Mouse (Mus musculus) embryonic stem cell, embryonic (primary cell): ENCODE measurements around the gene App.

Source experiments
- CTCF ChIA-PET, 4 experiments: fragments of 300-600 bp in 2 of 4; fragments of 350-600 bp in 2 of 4; sonication (Branson Sonifier 250); formaldehyde crosslinking; loops; one replicate each; lab custom pipeline; 2022; ENCODE audit warnings: inconsistent platforms in 2 of 4; lab: Charles Lee
- POLR2A ChIA-PET, 4 experiments: fragments of 300-600 bp in 2 of 4; fragments of 350-600 bp in 2 of 4; sonication (Branson Sonifier 250); formaldehyde crosslinking; loops; one replicate each; lab custom pipeline; 2022; ENCODE audit warnings: antibody characterized with exemption in 4 of 4, inconsistent platforms in 1 of 4; lab: Charles Lee

Gene App

DNA sequence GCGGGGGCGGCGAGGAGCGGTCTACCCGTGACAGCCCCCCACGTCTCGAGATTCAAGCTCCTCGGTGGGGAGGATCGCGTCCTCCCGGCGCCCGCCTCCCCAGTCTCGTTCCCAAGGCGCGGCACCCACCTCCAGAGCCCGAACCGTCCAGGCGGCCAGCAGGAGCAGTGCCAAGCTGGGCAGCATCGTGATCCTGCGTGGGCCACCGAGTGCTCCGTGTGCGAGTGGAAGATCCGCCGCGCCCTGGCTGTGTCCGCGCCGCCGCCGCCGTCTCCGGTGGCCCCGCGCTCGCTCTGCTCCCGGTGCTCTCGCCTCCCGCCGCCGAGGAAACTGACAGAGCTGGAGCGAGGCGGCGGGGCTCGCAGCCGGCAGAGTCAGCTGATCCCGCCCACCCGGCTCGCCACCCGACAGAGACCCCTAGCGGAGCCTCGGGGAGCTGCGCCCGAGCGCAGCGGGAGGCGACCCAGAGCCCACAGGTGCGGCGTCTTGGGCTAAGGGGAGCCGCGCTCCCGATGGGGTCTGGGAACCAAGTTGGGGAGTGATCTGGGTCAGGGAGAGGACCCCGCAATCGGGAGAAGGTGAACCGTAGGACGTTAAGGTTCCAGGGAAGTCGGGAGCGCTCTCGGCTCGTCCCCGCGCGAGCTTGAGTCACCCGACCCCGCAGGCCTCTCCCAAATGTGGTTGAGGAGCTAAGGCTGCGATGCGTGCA, at the start of gene App:
App (minus strand) TSS at position 394 of the 709 bp plus-strand sequence.
- CTCF ChIA-PET, result interaction anchor here (0.6 to 1.7 kb wide), 13 partner anchors 10 to 799 kb away, joined by 3 to 6 read pairs (median 3); no protein-coding TSS in a partner anchor
- POLR2A ChIA-PET, result interaction anchor here (0.6 to 2.9 kb wide), 24 partner anchors 10 to 549 kb away, joined by 3 to 14 read pairs (median 3); partner anchors contain the start of gene Mrpl39 (in 1 of the 4)

DNA sequence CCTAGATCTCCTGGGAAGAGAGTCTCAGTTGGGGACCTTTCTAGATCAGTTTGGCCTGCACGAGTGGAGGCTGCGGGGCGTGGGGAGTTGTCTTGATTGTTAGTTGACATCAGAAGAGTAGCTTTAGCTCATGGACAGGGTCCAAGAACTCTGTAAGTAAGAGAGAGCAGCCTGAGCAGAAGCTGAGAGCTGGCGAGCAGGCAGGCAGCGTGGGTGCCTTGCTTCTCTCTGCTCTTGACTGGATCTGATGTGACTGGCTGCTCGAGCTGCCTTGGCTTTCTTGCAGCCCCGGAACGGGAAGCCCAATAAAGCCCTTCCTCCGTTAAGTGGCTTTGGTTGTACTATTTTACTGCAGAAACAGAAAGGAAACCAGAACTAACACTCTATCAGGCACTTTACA, 42.3 kb upstream of the App start:
- POLR2A ChIA-PET, result no interaction called here
- CTCF ChIA-PET, result no interaction called here

DNA sequence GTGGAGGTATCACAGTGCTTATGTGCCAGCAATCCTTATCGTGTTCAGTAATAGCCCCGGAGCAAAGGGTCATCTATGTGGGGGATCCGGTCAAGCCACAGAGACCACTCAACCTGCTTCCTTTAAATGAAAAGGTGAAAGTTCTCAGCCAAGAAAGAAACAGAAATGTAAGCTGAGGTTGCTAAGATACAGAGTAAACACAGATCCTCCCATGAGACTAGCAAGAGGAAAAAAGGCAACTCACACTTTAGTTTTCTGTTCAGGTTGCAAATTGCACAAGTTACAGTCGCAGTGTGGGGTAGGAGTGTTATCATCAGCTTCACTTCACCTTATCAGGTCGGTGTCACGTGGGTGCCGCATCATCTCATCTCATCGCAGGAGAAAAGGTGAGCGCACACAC, 41.6 kb upstream of the App start:
- POLR2A ChIA-PET, result no interaction called here
- CTCF ChIA-PET, result interaction anchor here in 1 of 4 experiments (0.6 kb wide), 1 partner anchor 585 kb away, joined by 3 read pairs; no protein-coding TSS in a partner anchor

DNA sequence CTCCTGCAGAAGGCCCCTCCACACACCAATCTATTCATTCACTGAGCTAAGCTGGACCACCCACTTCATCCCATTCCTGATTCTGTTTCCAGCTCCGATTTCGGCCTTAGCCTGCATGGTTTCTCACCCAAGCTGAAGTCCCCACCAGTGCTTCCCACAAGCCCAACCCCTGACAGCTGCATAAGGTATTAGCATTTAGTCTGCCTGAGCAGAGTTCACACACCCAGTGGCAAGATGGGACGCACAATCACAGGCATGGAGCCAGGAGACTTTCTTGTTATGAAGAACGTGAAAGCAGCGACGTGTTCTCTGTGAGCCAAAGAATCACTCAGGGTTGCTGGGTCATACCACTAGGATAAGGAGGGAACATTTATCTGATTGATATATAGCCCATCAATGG, 22.1 kb upstream of the App start:
- ChIA-PET POLR2A (interaction anchor here in 2 of 4 experiments (0.9 to 1.2 kb wide), 2 partner anchors 19 to 23 kb away, joined by 3 read pairs; no protein-coding TSS in a partner anchor), CTCF (no interaction called here)

DNA sequence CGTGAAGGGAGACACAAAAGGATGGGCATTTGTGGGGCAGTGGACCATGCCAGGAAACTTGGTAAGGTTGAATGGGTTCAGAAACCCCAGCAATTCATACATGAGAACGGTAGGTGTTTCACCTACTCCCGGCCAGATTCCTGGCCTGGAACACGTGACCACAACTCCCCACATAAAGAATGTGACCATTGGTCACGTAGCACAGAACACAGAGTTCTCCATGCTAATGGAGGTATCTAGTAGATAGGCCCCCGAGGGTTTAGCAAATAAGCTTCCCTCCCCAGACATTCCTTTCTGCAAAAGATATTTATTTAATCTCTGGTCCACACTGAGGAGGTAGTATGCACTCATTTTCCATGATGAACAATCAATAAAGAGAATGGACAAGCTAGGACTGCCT, 21.6 kb upstream of the App start:
- CTCF ChIA-PET, result no interaction called here
- POLR2A ChIA-PET, result interaction anchor here in 1 of 4 experiments (1.2 kb wide), 1 partner anchor 19 kb away, joined by 3 read pairs; no protein-coding TSS in a partner anchor

DNA sequence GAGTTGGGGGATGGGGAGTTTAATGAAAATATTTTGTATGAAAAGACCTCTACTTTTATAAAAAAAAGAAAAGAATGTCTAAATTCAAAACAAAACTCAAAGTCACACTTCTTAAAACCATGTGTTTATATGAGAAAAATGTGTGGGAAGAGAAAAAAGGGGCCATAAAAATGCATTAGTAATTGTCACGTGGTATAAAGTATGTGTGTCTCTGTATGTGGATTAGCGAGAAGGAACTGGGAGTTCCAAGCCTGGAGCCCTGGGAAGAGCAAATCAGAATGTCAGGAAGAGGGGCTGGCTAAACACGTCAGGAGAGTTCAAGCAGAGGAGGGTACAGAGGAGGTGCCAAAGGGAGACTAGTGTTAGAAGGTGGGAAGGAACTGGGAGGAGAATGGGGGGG, 7.9 kb upstream of the App start:
- CTCF ChIA-PET, result no interaction called here
- POLR2A ChIA-PET, result interaction anchor here in 1 of 4 experiments (0.6 kb wide), 1 partner anchor 33 kb away, joined by 4 read pairs; no protein-coding TSS in a partner anchor

DNA sequence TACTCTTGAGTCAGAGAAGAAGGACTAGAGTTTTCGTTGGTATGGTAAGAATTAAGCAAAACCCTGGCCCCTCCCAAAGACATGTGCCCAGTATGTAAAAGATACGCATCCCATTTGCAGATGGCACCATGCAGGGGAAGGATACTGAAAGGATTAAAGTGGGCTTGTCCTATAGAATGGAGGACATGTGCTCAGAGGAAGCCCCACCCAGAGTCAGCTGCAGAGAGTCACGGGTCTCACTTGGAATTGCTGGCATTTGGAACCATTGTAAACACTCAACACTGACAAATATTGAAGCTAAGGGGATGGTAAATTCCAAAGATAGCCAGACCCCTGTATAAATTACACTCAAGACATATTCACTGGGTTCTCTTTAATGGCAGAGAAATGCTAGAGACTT, 7.1 kb upstream of the App start:
- POLR2A ChIA-PET, result interaction anchor here in 1 of 4 experiments (0.6 to 0.7 kb wide), 2 partner anchors 33 to 188 kb away, joined by 3 to 4 read pairs; no protein-coding TSS in a partner anchor
- CTCF ChIA-PET, result no interaction called here

DNA sequence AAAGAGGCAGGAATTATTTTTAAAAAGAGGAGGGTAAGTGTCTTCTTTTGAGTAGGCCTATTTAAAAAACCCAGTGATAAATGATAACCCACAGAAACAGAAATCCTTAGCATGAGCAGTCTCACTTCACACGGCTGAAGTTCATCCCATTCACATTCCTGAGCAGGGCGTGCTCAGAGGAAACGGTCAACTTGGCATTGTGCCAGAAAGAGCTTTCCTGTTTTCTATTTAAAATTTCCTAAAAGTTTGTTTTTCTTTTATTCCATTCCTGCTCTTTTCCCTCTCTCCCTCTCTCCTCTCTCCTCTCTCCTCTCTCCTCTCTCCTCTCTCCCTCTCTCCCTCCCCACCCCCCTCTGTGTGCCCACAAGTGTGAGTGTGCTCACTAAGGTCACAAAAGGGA, 3.1 kb upstream of the App start:
- POLR2A ChIA-PET, result interaction anchor here in 1 of 4 experiments (0.6 to 1.0 kb wide), 2 partner anchors 19 to 202 kb away, joined by 3 read pairs; no protein-coding TSS in a partner anchor
- CTCF ChIA-PET, result no interaction called here

DNA sequence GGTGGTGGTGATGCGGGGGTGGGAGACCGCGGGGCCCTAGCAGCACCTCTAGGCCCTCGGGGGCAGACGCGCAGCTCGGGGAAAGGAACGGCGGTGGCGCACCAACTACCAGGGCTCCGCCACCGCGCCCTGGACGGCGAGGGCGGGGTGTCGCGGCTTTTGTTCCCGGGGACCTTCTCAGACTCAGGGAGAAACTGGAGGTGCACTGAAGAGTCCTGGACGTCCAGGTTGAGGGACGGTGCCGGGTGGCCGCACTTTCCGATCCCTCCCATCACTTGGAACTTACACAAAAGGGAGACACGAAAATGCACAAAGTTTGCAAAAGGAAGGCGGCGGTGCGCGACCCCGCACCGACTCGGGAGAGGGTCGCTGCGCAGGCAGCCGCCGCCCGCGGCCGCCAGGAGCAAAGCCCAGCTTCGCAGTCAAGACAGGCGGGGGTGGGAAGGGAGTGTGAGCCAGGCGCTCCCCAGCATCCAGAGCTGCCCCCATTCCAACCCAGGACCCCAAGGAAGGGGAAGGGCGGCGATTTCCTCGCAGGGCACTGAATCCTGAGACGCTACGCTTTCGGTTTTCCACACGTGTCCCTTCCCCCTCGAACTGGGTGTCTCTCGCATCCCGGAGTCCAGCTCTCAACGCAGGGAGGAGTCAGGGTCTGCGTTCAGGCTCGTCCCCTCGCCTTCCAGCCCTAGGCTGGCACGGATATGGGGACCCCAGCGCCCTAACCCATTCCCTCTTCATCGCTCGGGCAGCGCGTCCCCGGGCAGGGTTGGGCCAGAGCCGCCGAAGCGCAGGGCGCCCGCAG, 794 bp downstream of the App start:
- CTCF ChIA-PET, result interaction anchor here (0.5 to 1.7 kb wide), 13 partner anchors 10 to 511 kb away, joined by 3 to 6 read pairs (median 4); no protein-coding TSS in a partner anchor
- POLR2A ChIA-PET, result interaction anchor here in 3 of 4 experiments (0.6 to 2.9 kb wide), 26 partner anchors 10 to 468 kb away, joined by 3 to 14 read pairs (median 3); partner anchors contain the start of gene Mrpl39 (in 1 of the 3)

DNA sequence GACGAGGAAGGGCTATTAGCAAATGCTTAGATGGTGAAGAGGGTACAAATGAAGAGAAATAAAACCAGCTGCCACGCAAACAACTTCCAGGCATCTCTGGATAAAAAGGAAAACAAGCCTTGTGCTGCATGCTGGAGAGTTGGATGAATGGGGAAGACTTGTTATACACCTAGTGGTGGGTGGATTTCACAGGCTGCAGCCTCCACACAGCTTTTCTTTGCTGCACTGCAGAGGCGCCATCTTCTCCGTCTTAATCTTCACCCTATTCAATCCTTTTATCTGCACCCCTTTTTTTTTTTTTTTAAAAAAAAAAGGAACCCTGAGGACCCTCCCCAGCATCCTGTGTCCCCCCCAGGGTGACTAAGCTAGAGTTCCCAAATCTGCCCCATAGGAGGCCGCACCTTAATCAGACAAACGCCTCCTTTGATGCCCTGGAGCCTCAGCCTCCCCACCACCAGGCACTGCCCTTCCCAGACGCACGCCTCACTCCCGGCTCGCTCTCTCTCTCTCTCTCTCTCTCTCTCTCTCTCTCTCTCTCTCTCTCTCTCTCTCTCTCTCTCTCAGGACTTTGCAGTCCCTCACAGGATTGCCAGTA, 1.5 kb downstream of the App start:
- ChIA-PET POLR2A (interaction anchor here in 3 of 4 experiments (0.5 to 2.9 kb wide), 20 partner anchors 17 to 467 kb away, joined by 3 to 14 read pairs (median 3); no protein-coding TSS in a partner anchor), CTCF (interaction anchor here (0.5 to 1.6 kb wide), 9 partner anchors 20 to 511 kb away, joined by 3 to 6 read pairs (median 3); no protein-coding TSS in a partner anchor)

DNA sequence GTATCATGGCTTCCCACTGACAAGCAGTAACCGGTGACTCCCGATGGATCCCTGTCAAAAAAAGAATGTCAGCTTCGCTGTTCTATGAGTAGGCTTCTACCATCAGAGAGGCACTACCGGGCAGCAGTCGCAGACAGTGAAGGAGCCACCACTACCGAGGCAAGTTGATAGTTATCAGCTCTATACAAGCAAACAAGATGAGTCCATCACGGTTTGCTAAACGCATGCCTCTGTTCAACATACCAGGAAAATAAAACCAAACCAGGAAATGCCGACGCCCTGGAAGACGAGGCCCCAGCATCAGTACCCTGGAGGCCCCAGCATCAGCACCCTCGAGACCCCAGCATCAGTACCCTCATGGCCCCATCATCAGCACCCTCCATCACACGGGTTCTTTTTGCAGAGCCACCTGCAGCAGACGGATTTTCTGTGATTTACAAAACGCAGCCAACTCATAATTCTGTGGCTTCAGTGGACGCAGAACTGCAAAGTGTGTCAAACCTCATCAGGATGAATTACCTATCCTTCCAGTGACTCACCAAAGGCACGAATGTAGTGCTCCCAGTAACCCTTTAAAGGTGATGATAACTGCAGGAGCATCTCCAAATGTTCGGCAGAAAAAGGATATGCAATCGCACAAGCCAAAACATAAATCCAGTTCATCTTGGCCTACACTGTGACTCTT, 2.6 kb downstream of the App start:
- POLR2A ChIA-PET, result interaction anchor here in 2 of 4 experiments (0.9 to 2.7 kb wide), 4 partner anchors 18 to 966 kb away, joined by 3 to 5 read pairs (median 4); no protein-coding TSS in a partner anchor
- CTCF ChIA-PET, result no interaction called here

DNA sequence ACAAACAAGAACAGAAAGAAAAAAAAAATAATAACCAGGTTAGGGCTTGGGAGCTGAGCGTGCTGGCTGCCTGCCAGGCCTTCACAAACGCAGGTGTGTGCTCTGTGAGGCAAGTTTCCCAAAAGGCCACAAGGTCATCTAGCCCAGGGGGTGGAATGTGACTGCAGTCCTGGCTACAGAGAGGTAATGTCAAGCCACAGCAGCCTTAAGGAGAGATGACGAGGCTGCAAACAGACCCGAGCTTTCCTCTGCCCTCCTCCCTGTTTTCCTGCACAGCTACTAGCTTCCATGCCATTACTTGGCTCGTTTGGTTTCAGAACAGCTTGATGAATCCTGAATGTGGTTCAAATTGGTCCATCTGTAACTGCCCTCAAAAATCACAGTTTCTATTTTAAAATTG, 4.7 kb downstream of the App start:
- CTCF ChIA-PET, result no interaction called here
- POLR2A ChIA-PET, result interaction anchor here in 2 of 4 experiments (0.7 to 1.5 kb wide), 3 partner anchors 9 to 390 kb away, joined by 3 read pairs; no protein-coding TSS in a partner anchor

DNA sequence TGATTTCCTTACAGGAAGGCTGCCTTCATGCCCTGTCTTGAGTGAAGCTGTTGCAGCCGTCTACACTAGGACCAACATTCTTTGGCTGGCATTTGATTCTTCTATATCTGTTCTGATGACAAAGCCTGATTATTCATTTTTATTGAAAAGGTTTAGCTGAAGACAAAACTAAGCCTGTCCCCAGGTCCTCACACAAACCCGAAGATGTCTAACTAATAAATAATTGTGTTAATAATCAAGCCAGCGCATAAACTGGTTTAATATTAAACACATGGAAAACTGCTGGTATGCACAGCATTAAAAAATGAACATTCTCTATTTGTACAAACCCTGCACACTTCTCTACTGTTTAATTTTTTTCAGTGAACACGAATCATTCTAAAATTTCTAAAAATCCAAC, 7.4 kb downstream of the App start:
- POLR2A ChIA-PET, result no interaction called here
- CTCF ChIA-PET, result no interaction called here

DNA sequence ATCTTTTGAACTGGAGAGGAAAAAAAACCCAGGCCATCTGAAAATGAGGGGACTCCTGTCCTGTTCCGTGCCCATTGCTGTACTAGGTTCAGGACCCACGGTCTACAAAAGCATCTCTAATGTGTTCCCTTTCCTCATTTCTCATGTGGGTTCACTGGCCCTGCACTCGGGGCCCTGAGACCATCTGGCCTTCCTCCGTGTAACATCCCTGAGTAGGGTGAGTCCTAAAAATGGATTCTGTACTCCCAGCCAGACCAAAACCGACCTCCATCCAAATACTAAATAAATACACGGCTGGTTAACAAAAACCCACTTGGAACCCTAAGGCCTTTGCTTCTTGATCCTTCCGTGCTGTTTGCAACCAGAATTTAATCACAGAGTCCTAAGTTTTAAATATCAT, 7.9 kb downstream of the App start:
- CTCF ChIA-PET, result no interaction called here
- POLR2A ChIA-PET, result no interaction called here

DNA sequence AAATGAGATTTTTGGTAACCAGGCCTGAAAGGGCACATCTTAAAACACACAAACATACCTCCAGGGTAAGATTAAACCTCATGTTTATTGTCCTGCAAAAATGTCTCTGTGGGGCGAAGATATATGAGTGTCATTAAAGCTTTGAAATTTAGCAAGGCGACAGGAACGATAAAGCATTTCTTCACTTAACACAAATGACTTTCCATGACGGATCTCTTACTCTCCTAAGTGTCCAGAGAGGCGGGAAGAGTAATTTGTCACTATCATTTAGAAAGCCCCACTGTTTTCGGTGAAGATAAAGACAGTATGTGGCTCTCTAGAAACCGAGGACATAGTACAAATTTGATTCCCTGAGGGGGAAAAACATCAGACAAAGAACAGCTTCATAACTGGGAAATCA, 8.4 kb downstream of the App start:
- ChIA-PET POLR2A (no interaction called here), CTCF (no interaction called here)

DNA sequence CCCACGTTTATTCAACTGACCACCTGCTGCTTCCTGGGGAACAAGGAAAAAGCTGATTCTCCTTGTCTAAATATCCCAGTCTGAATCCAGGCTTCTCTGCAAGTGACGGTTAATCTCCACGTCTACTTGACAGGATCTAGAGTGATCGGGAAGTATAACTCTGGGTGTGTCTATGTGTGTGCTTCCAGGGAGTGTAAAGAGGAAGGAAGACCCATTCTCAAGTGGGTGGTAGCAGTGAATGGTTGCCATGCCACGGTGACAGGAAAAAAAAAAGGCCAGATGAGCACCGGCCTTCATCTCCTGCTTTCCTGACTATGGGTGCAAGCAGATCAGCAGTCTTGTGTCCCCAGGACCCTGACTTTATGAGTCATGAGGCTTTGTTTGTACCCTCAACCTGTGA, 10.8 kb downstream of the App start:
- ChIA-PET POLR2A (no interaction called here), CTCF (no interaction called here)

DNA sequence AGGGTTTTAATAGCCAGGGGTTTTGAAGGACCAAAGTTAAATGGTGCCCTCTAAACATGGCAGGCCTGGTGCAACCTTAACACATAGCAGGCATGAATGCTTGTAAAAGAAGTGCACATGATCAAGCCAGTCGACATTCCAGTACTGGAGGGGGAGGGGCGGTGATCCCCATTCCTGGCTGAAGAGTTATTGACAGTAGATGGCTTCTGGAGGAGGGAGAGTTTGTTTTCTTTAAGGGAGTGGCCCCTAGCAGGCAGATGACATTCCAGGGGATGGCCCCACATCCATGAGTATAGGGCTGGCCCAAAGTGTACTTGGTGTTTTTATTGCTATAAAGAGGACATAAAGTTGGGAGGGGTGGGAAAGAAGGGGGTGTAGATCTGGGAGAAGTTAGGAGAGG, 13.4 kb downstream of the App start:
- ChIA-PET CTCF (interaction anchor here in 1 of 4 experiments (1.0 kb wide), 1 partner anchor 11 kb away, joined by 3 read pairs; no protein-coding TSS in a partner anchor), POLR2A (interaction anchor here in 1 of 4 experiments (1.6 kb wide), 1 partner anchor 13 kb away, joined by 4 read pairs; the partner anchor contains the start of gene App)
